Mouse (Mus musculus) stomach, postnatal 0 days (tissue): ENCODE results near the gene Arl6ip4.

Experiments used
- CTCF ChIP-seq: IDR thresholded peaks from 2 replicates; pipeline ENCODE4 v1.5.1; 2016; ENCODE audit warnings: antibody characterized with exemption, low read depth, mild to moderate bottlenecking, moderate library complexity
- EP300 ChIP-seq: optimal IDR thresholded peaks from 2 replicates; pipeline ENCODE3; 2016; ENCODE audit warnings: antibody characterized with exemption

GRCm38 (mm10) chr5:124149028-124149427 is 33.1 kb downstream of the Arl6ip4 start:
- no peak for TF ChIP-seq CTCF
- TF ChIP-seq EP300, result no peak
